Mouse (Mus musculus) liver, embryonic 11.5 days (tissue): ENCODE data around the gene Ankrd23. TPM values are rescaled to one million over a fixed set of nuclear protein-coding genes. Genes with fewer than 3 reads are reported as not detected.
"Not testable (repeated sequence)": the region's sequence is repeated elsewhere in the genome, so short reads cannot be mapped to it uniquely, and the experiment has no call there.

Experiments
- ATAC-seq: fragments of 200-750 bp; cut with Nextera tagmentation; replicated peaks from 2 replicates; pipeline ENCODE4 v1.8.0; 2017; ENCODE audit warnings: moderate number of reproducible peaks, mild to moderate bottlenecking, moderate TSS enrichment, moderate library complexity; ENCODE audit not compliant: low FRiP score
- DNase-seq: peaks from one replicate; pipeline ENCODE4 v3.0.0-alpha.2; 2017; ENCODE audit warnings: low spot score
- H3K27ac ChIP-seq: fragments of 300-500 bp; sonication (generic); 2 replicates; pipeline ENCODE4 v1.5.1; 2014; ENCODE audit warnings: mild to moderate bottlenecking, low read depth, low read length, control low read depth
- H3K27me3 ChIP-seq: fragments of 300-500 bp; sonication (generic); replicated peaks from 2 replicates; pipeline ENCODE4 v1.6.1; 2014; ENCODE audit warnings: low read length, mixed read lengths; ENCODE audit not compliant: control insufficient read depth, insufficient read depth
- H3K36me3 ChIP-seq: fragments of 300-500 bp; sonication (generic); 2 replicates; pipeline ENCODE4 v1.6.1; 2014; ENCODE audit warnings: mild to moderate bottlenecking, low read length, moderate library complexity, mixed read lengths; ENCODE audit not compliant: control insufficient read depth, insufficient read depth
- H3K4me1 ChIP-seq: fragments of 300-500 bp; sonication (generic); replicated peaks from 2 replicates; pipeline ENCODE4 v1.6.1; 2014; ENCODE audit warnings: low read length, mixed read lengths; ENCODE audit not compliant: control insufficient read depth, insufficient read depth
- H3K4me2 ChIP-seq: fragments of 300-500 bp; sonication (generic); 2 replicates; pipeline ENCODE4 v1.6.1; 2014; ENCODE audit warnings: mild to moderate bottlenecking, control low read depth, moderate library complexity
- H3K4me3 ChIP-seq: fragments of 300-500 bp; sonication (generic); 2 replicates; pipeline ENCODE4 v1.5.1; 2014; ENCODE audit warnings: low read depth, low read length, control low read depth
- H3K9ac ChIP-seq: fragments of 300-500 bp; sonication (generic); 2 replicates; pipeline ENCODE4 v1.6.1; 2014; ENCODE audit warnings: low read depth, low read length, control low read depth
- H3K9me3 ChIP-seq: fragments of 300-500 bp; sonication (generic); 2 replicates; pipeline ENCODE4 v1.6.1; 2016; ENCODE audit warnings: low read length, inconsistent platforms, mixed read lengths; ENCODE audit not compliant: control insufficient read depth
- WGBS: fragments of 180-500 bp; shearing (Covaris S2); extraction: QIAGEN DNeasy Blood & Tissue Kit; methylation state at CpG from one replicate; pipeline ENCODE4 v1.1.7; 2014; 5-methylcytosine and 5-hydroxymethylcytosine counted together
- polyA plus RNA-seq: library from polyadenylated mRNA; unstranded; fragments of >200 nt; fragmentation: Nextera tagmentation; extraction: Ambion mirVana; gene quantifications from 2 replicates; pipeline ENCODE4 v1.2.1, GENCODE M21; 2014

Gene Ankrd23
- polyA plus RNA-seq = 11.0 and 13.4 TPM in 2 replicates

DNA sequence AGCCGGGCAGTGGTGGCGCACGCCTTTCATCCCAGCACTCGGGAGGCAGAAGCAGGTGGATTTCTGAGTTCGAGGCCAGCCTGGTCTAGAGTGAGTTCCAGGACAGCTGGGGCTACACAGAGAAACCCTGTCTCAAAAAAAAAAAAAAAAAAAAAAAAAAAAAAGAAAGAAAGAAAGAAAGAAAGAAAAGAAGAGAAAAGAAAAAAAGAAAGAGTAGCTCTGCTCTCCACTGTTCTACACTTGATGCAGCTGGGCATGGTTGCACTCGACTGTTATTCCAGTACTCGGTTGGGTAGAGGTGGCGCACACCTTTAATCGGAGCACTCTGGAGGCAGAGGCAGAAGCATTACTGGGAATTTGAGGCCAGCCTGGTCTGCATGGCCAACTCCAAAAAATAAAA is at the start of gene Ankrd23:
Gene Ankrd23 (minus strand): TSS at position 101 of the 400 bp plus-strand sequence.
- H3K27me3 ChIP-seq, H3K9me3 ChIP-seq, ATAC-seq, DNase-seq, H3K27ac ChIP-seq, H3K36me3 ChIP-seq, H3K4me1 ChIP-seq, H3K4me3 ChIP-seq, H3K4me2 ChIP-seq, H3K9ac ChIP-seq: not testable (repeated sequence)
- 89% methylated on average over 9 of the region's 9 CpGs for WGBS

DNA sequence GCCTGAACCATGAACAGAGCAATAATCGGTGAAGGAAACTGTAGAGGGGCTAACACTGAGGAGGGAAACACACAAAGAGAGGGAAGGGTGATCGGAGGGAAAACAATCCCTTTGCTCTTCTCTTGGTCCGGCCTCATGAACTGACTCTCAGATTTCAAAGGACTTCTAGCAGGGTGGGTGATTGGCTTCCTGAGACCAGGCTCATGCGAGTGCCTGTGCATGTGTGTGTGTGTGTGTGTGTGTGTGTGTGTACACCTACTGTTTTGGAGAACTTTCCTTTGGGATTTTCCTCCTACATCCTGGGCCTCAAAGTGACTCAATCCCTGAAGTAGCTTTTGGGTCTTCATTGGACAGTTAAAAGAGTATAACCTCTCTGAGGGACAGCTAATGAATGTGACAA is 49.6 kb upstream of the Ankrd23 start:
- no peak for ATAC-seq
- peaks cover 5% of the 10 kb centered on the region for H3K27me3 ChIP-seq
- DNase-seq = no peak
- H3K4me3 ChIP-seq = no peak overlapping the region
- H3K9me3 ChIP-seq = no peaks in the 10 kb centered on the region
- WGBS = 61% methylated on average over 4 of the region's 4 CpGs
- H3K36me3 ChIP-seq = no peaks in the 10 kb centered on the region
- no peak overlapping the region for H3K9ac ChIP-seq
- H3K4me1 ChIP-seq = peaks cover 18% of the 10 kb centered on the region
- H3K4me2 ChIP-seq = no peak overlapping the region
- no peak overlapping the region for H3K27ac ChIP-seq

- 76% methylated on average over 8 of the region's 8 CpGs for WGBS
- H3K36me3 ChIP-seq = no peaks in the 10 kb centered on the region
- no peak overlapping the region for H3K27ac ChIP-seq
- no peak overlapping the region for H3K4me2 ChIP-seq
- no peak overlapping the region for H3K9ac ChIP-seq
- ATAC-seq (no peak), DNase-seq (no peak)
- H3K4me1 ChIP-seq = peaks cover 24% of the 10 kb centered on the region
- peaks cover 5% of the 10 kb centered on the region for H3K27me3 ChIP-seq
- H3K4me3 ChIP-seq = no peak overlapping the region
- H3K9me3 ChIP-seq = no peaks in the 10 kb centered on the region
Observed at GRCm38 (mm10) chr1:36583408-36584116, 46.9 kb upstream of the Ankrd23 start.

GRCm38 (mm10) chr1:36582211-36582610 is 45.5 kb upstream of the Ankrd23 start:
- H3K4me1 ChIP-seq = peaks cover 26% of the 10 kb centered on the region
- H3K27ac ChIP-seq = no peak overlapping the region
- H3K9ac ChIP-seq = no peak overlapping the region
- no peak overlapping the region for H3K4me3 ChIP-seq
- no peaks in the 10 kb centered on the region for H3K36me3 ChIP-seq
- WGBS = 65% methylated on average over 8 of the region's 8 CpGs
- H3K4me2 ChIP-seq = no peak overlapping the region
- DNase-seq (no peak), ATAC-seq (no peak)
- no peaks in the 10 kb centered on the region for H3K9me3 ChIP-seq
- H3K27me3 ChIP-seq = peaks cover 5% of the 10 kb centered on the region

GRCm38 (mm10) chr1:36581260-36581659 is 44.6 kb upstream of the Ankrd23 start:
- ATAC-seq = no peak
- Histone ChIP-seq H3K4me3 (no peak overlapping the region), H3K36me3 (no peaks in the 10 kb centered on the region), H3K27ac (peak overlapping the region; percentile 84), H3K4me2 (peak overlapping the region; percentile 70), H3K9ac (0 out of 2 replicates have a peak overlapping the region, but pooled peaks have one; percentile 35), H3K9me3 (no peaks in the 10 kb centered on the region), H3K27me3 (peaks cover 5% of the 10 kb centered on the region), H3K4me1 (peaks cover 31% of the 10 kb centered on the region)
- DNase-seq = no peak
- WGBS = 72% methylated on average over 5 of the region's 5 CpGs

GRCm38 (mm10) chr1:36580384-36581207 is 43.9 kb upstream of the Ankrd23 start:
- Histone ChIP-seq H3K27ac (peak overlapping the region; percentile 84), H3K36me3 (no peaks in the 10 kb centered on the region), H3K4me1 (peaks cover 30% of the 10 kb centered on the region), H3K4me3 (peak overlapping the region; percentile 36), H3K9ac (peak overlapping the region; percentile 35; the same call in 1 of the 2 replicates), H3K9me3 (no peaks in the 10 kb centered on the region), H3K27me3 (peaks cover 5% of the 10 kb centered on the region), H3K4me2 (peak overlapping the region; percentile 70)
- peak; percentile 74 for DNase-seq
- WGBS = 2% methylated on average over 17 of the region's 17 CpGs
- ATAC-seq = peak; percentile 96

DNA sequence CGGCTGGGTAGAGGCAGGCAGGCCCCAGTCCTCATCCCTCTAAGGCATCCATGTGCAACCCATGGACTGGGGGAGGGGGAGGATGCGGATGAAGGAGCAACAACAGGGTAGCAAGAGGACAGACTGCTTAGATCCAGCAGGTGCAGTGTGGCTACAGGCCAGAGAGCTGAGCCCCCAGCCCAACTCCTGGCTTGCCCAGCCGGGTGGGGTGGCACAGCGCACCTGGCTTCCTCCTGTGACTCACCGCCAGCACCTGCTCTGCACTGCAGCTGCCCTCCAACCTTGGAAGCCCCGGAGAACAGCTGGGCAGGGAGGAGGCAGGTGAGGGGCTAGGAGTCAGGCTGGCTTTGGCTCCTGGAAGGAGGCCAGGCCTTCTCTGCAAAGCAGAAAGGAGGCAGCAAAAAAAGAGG is 43.3 kb upstream of the Ankrd23 start:
- H3K36me3 ChIP-seq = no peaks in the 10 kb centered on the region
- peak overlapping the region; percentile 36 for H3K4me3 ChIP-seq
- WGBS = 54% methylated on average over 6 of the region's 6 CpGs
- H3K9me3 ChIP-seq = no peaks in the 10 kb centered on the region
- peaks cover 5% of the 10 kb centered on the region for H3K27me3 ChIP-seq
- H3K9ac ChIP-seq = 0 out of 2 replicates have a peak overlapping the region, but pooled peaks have one; percentile 17
- peak overlapping the region; percentile 50; the same call in 1 of the 2 replicates for H3K27ac ChIP-seq
- peak overlapping the region; percentile 70 for H3K4me2 ChIP-seq
- DNase-seq = no peak
- peak; percentile 16; the same call in 1 of the 2 replicates for ATAC-seq
- H3K4me1 ChIP-seq = peaks cover 32% of the 10 kb centered on the region

DNA sequence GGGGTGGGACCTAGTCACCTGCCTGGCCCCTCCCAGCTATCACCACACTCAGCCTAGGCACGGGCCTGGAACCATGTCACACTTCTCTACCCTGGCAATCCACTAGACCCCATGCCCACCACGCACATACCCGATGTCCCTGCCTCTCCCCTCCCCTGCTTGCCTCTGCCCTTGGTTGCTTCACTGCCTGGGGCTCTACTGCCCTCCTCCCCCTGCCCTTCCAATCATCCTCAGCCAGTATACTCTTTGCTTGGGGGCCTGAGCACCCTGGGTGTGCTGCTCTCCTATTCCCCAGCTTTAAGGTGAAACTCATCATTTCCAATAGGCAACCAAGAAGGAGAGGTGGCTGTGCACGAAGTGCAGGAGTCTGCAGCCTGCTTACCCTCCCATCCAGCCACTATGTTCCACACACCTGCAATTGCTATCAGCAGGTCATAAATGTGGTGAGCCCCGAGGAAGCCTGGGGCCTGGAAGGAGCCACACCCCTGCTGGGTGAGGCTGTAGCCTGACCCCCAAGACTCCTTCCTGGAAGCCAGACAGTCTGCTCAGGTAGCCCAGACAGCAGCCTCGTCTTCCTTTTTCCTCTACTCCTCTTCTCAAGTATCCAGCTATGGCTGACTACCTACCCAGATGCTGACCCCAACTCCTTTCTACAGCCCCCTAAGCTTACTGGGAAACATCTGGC is 40.5 kb upstream of the Ankrd23 start:
- H3K27me3 ChIP-seq = peaks cover 5% of the 10 kb centered on the region; the same call in 1 of the 2 replicates
- peaks cover 30% of the 10 kb centered on the region for H3K4me1 ChIP-seq
- no peak overlapping the region for H3K4me2 ChIP-seq
- H3K36me3 ChIP-seq = no peaks in the 10 kb centered on the region
- 57% methylated on average over 6 of the region's 6 CpGs for WGBS
- no peak overlapping the region for H3K4me3 ChIP-seq
- DNase-seq (no peak), ATAC-seq (no peak)
- no peak overlapping the region for H3K9ac ChIP-seq
- H3K9me3 ChIP-seq = no peaks in the 10 kb centered on the region
- H3K27ac ChIP-seq = no peak overlapping the region
